ENCODE assay signal across 41 mouse cellular contexts in genomic region chr3:36501546-36501945, GRCm38 (mm10). TPM values are rescaled to one million over a fixed set of nuclear protein-coding genes. Genes with fewer than 3 reads are reported as not detected.
"Had no signal": no experiment of that assay in that cellular context is flagged by ENCODE, and none has a peak within 500 bp of the region (broad histone marks: within the 10 kb centered on the region; RNA-seq: fewer than 3 reads in every experiment).

No protein-coding gene starts in this region.

- ATAC-seq: hindbrain, embryonic 16.5 days; hindbrain, postnatal 0 days; inflammation-experienced regulatory T-cells, adult 6 months; intestine, embryonic 15.5 days; intestine, embryonic 16.5 days; intestine, postnatal 0 days had no signal

- H3K9me3 ChIP-seq: heart, embryonic 12.5 days; heart, embryonic 13.5 days; heart, embryonic 15.5 days; hindbrain, embryonic 10.5 days; hindbrain, embryonic 12.5 days; hindbrain, embryonic 13.5 days; hindbrain, embryonic 15.5 days; intestine, embryonic 15.5 days; kidney, embryonic 15.5 days had no signal

- H3K4me3 ChIP-seq: heart, embryonic 12.5 days; heart, embryonic 13.5 days; heart, embryonic 15.5 days; hindbrain, embryonic 10.5 days; hindbrain, embryonic 12.5 days; hindbrain, embryonic 13.5 days; hindbrain, embryonic 15.5 days; intestine, embryonic 15.5 days; kidney, embryonic 15.5 days; layer of hippocampus, adult 2 months; left cerebral cortex, adult 2 months had no signal

- H3K4me2 ChIP-seq: heart, embryonic 11.5 days; heart, embryonic 12.5 days; heart, embryonic 13.5 days; heart, embryonic 15.5 days; hindbrain, embryonic 12.5 days; hindbrain, embryonic 13.5 days; hindbrain, embryonic 14.5 days; hindbrain, embryonic 15.5 days; intestine, embryonic 15.5 days; kidney, embryonic 15.5 days had no signal

- DNase-seq: heart, postnatal 36 days; heart, postnatal 4 days; kidney, adult 11 months; kidney, adult 18-20 months; kidney, adult 2 months; kidney, adult 8-10 months; kidney, adult 9 months; kidney, postnatal 10 days; kidney, postnatal 14 days; kidney, postnatal 25 days; kidney, postnatal 36 days; kidney, postnatal 4 days; layer of hippocampus, adult 9-11 months; layer of hippocampus, postnatal 36 days had no signal

- H3K4me1 ChIP-seq: heart, embryonic 12.5 days; hindbrain, embryonic 12.5 days; hindbrain, embryonic 15.5 days; intestine, embryonic 15.5 days; kidney, embryonic 15.5 days had no signal

- H3K36me3 ChIP-seq: heart, embryonic 12.5 days; heart, embryonic 13.5 days; heart, embryonic 15.5 days; hindbrain, embryonic 10.5 days; hindbrain, embryonic 12.5 days; hindbrain, embryonic 13.5 days; hindbrain, embryonic 15.5 days; intestine, embryonic 15.5 days; kidney, embryonic 15.5 days had no signal

- H3K27me3 ChIP-seq: heart, embryonic 12.5 days; heart, embryonic 13.5 days; heart, embryonic 15.5 days; hindbrain, embryonic 12.5 days; hindbrain, embryonic 13.5 days; hindbrain, embryonic 15.5 days; intestine, embryonic 15.5 days; kidney, embryonic 15.5 days had no signal

- H3K27ac ChIP-seq: heart, embryonic 13.5 days; heart, embryonic 15.5 days; hindbrain, embryonic 10.5 days; hindbrain, embryonic 12.5 days; hindbrain, embryonic 13.5 days; hindbrain, embryonic 14.5 days; hindbrain, embryonic 15.5 days; hindbrain, postnatal 0 days; intestine, embryonic 15.5 days; kidney, embryonic 15.5 days; kidney, postnatal 0 days; layer of hippocampus, adult 2 months; left cerebral cortex, adult 2 months had no signal

- H3K9ac ChIP-seq: heart, embryonic 12.5 days; heart, embryonic 13.5 days; heart, embryonic 15.5 days; hindbrain, embryonic 12.5 days; hindbrain, embryonic 13.5 days; hindbrain, embryonic 14.5 days; hindbrain, embryonic 15.5 days; intestine, embryonic 15.5 days; kidney, embryonic 15.5 days had no signal

RNA-seq across cellular contexts. Expression of gene Gm11549, which starts 20.1 kb away (rescaled TPM):
- total RNA-seq: heart, postnatal 25 days; heart, postnatal 36 days; hematopoietic stem cell, adult 5-6 weeks had no signal
- polyA plus RNA-seq: inflammation-experienced regulatory T-cells, adult 6 months; kidney, adult 2 months; kidney, embryonic 14.5 days; kidney, embryonic 16.5 days; kidney, postnatal 0 days had no signal

RNA-seq across cellular contexts. Expression of gene 1810062G17Rik, which starts 25.8 kb away (rescaled TPM):
- total RNA-seq: hematopoietic stem cell, adult 5-6 weeks; hindbrain, postnatal 0 days; layer of hippocampus, adult 18-20 months; layer of hippocampus, adult 2 months; layer of hippocampus, adult 8-10 months; layer of hippocampus, postnatal 25 days; layer of hippocampus, postnatal 36 days; left cerebral cortex, adult 18-20 months; left cerebral cortex, adult 2 months had no signal
- polyA plus RNA-seq: hindbrain, embryonic 13.5 days had no signal
